Mouse (Mus musculus): ENCODE data around the gene Trp53bp2. TPM values are rescaled to one million over a fixed set of nuclear protein-coding genes. Genes with fewer than 3 reads are reported as not detected.

The Trp53bp2 gene
- polyA plus RNA-seq, 1 experiment from 2014 or later = 16.0 TPM

- peaks cover 24% of the 10 kb centered on the region for H3K36me3 ChIP-seq (ENCODE audit: control insufficient read depth, insufficient read depth, low read length)
- H3K9me3 ChIP-seq (replicated peaks; ENCODE audit: control insufficient read depth, low read length, poor library complexity, severe bottlenecking) = no peaks in the 10 kb centered on the region
- WGBS = 89% methylated on average over 14 of the region's 14 CpGs
- no peak overlapping the region for H3K4me3 ChIP-seq (ENCODE audit: low read depth, low read length)
- no peak overlapping the region for H3K27ac ChIP-seq (ENCODE audit: low read length)
- ATAC-seq = no peak
- no peak overlapping the region for H3K9ac ChIP-seq (ENCODE audit: low read depth, low read length)
- H3K4me1 ChIP-seq (ENCODE audit: control insufficient read depth, insufficient read depth, low read length) = no peaks in the 10 kb centered on the region
- no peaks in the 10 kb centered on the region for H3K27me3 ChIP-seq (ENCODE audit: control insufficient read depth, insufficient read depth, low read depth, low read length)
- no peak overlapping the region for H3K4me2 ChIP-seq (ENCODE audit: low read length)
Measured at GRCm38 (mm10) chr1:182482991-182483909, 74.3 kb downstream of the Trp53bp2 start.

- ATAC-seq = no peak
- H3K27me3 ChIP-seq (ENCODE audit: control insufficient read depth, insufficient read depth, low read depth, low read length) = no peaks in the 10 kb centered on the region
- WGBS = 89% methylated on average over 12 of the region's 12 CpGs
- no peaks in the 10 kb centered on the region for H3K4me1 ChIP-seq (ENCODE audit: control insufficient read depth, insufficient read depth, low read length)
- H3K4me3 ChIP-seq (ENCODE audit: low read depth, low read length) = no peak overlapping the region
- H3K9me3 ChIP-seq (replicated peaks; ENCODE audit: control insufficient read depth, low read length, poor library complexity, severe bottlenecking) = no peaks in the 10 kb centered on the region
- H3K27ac ChIP-seq (ENCODE audit: low read length) = no peak overlapping the region
- H3K36me3 ChIP-seq (ENCODE audit: control insufficient read depth, insufficient read depth, low read length) = peaks cover 24% of the 10 kb centered on the region
- no peak overlapping the region for H3K4me2 ChIP-seq (ENCODE audit: low read length)
- no peak overlapping the region for H3K9ac ChIP-seq (ENCODE audit: low read depth, low read length)
Measured at GRCm38 (mm10) chr1:182483910-182484274, 74.9 kb downstream of the Trp53bp2 start.

DNA sequence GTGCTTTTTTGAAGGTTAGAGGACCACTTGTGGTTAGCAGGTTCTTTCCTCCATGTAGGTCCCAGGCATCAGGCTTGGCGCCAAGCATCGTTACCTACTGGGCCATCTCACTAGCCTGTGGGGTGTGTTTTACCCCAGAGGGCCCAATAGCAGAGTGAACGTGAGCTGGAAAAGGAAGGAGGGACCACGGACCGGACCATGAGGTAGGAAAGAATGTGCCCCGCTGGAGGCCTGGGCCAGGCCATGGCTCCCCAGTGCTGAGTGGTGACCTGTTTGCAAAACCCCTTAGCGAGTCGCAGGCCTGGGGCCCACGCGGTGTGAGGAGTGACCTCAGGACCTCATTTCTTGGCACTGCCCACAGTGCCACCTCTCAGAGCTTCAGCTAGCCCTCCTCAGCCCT lies 79.5 kb downstream of the Trp53bp2 start:
- Histone ChIP-seq H3K9me3 (replicated peaks; ENCODE audit: control insufficient read depth, low read length, poor library complexity, severe bottlenecking) (no peaks in the 10 kb centered on the region), H3K4me3 (ENCODE audit: low read depth, low read length) (no peak overlapping the region), H3K9ac (ENCODE audit: low read depth, low read length) (no peak overlapping the region), H3K36me3 (ENCODE audit: control insufficient read depth, insufficient read depth, low read length) (peaks cover 22% of the 10 kb centered on the region), H3K4me1 (ENCODE audit: control insufficient read depth, insufficient read depth, low read length) (peaks cover 3% of the 10 kb centered on the region; the same call in 1 of the 2 replicates), H3K4me2 (ENCODE audit: low read length) (no peak overlapping the region), H3K27me3 (ENCODE audit: control insufficient read depth, insufficient read depth, low read depth, low read length) (no peaks in the 10 kb centered on the region), H3K27ac (ENCODE audit: low read length) (no peak overlapping the region)
- WGBS = 93% methylated on average over 10 of the region's 10 CpGs
- 0 out of 2 replicates have a peak, but pooled peaks have one; percentile 33 for ATAC-seq

- Histone ChIP-seq H3K27ac (ENCODE audit: low read length) (peak overlapping the region; percentile 60), H3K4me1 (ENCODE audit: control insufficient read depth, insufficient read depth, low read length) (peaks cover 5% of the 10 kb centered on the region; the same call in 1 of the 2 replicates), H3K4me2 (ENCODE audit: low read length) (peak overlapping the region; percentile 54), H3K9me3 (replicated peaks; ENCODE audit: control insufficient read depth, low read length, poor library complexity, severe bottlenecking) (no peaks in the 10 kb centered on the region), H3K4me3 (ENCODE audit: low read depth, low read length) (peak overlapping the region; percentile 20; the same call in 1 of the 2 replicates), H3K9ac (ENCODE audit: low read depth, low read length) (peak overlapping the region; percentile 44; the same call in 1 of the 2 replicates), H3K27me3 (ENCODE audit: control insufficient read depth, insufficient read depth, low read depth, low read length) (no peaks in the 10 kb centered on the region), H3K36me3 (ENCODE audit: control insufficient read depth, insufficient read depth, low read length) (peaks cover 22% of the 10 kb centered on the region)
- WGBS = 10% methylated on average over 21 of the region's 21 CpGs
- peak; percentile 95 for ATAC-seq
Measured at GRCm38 (mm10) chr1:182489803-182490452, 81.0 kb downstream of the Trp53bp2 start.

DNA sequence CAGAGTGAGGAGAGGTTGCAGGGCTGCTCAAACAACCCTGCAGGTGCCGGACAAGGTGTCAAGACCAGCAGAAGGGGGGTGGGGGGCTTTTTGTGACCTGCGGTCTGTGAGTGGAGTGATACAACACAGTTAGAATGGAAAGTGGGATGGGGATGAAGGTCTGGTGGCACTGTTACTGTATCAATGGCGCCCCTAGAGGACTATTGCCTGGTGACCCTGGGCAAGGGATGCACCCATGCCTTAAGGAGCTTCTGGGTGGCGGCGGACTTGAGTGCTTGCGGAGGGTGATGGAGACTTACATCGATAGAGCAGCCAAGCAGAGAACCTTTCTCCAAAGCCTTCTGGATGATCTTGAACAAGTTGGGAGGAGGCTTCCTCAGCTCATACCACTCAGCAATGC lies 81.6 kb downstream of the Trp53bp2 start:
- H3K4me3 ChIP-seq (ENCODE audit: low read depth, low read length) = no peak overlapping the region
- no peaks in the 10 kb centered on the region for H3K27me3 ChIP-seq (ENCODE audit: control insufficient read depth, insufficient read depth, low read depth, low read length)
- no peak overlapping the region for H3K9ac ChIP-seq (ENCODE audit: low read depth, low read length)
- ATAC-seq = no peak
- WGBS = 80% methylated on average over 7 of the region's 7 CpGs
- peak overlapping the region; percentile 60 for H3K27ac ChIP-seq (ENCODE audit: low read length)
- no peaks in the 10 kb centered on the region for H3K9me3 ChIP-seq (replicated peaks; ENCODE audit: control insufficient read depth, low read length, poor library complexity, severe bottlenecking)
- peaks cover 5% of the 10 kb centered on the region; the same call in 1 of the 2 replicates for H3K4me1 ChIP-seq (ENCODE audit: control insufficient read depth, insufficient read depth, low read length)
- H3K4me2 ChIP-seq (ENCODE audit: low read length) = no peak overlapping the region; the same call in 1 of the 2 replicates
- H3K36me3 ChIP-seq (ENCODE audit: control insufficient read depth, insufficient read depth, low read length) = peaks cover 17% of the 10 kb centered on the region

DNA sequence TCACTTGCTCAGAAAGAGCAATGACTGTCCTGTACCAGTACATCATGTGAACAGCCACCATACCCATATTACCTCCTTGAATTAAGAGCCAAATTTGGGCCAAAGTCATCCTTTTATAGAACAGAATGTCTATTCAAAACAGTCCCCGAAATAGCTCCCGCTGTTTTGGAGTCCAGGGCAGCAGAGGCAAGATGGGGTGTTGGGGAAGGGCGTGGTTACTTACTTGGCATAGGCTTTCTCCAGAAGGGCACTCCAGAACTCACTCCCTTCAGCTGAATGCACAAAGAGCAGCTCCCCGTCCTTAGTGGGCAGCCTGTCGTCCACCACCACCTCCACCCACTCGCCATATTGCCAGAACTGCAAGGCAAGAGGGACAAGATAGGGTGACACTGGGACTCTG lies 82.9 kb downstream of the Trp53bp2 start:
- WGBS = 88% methylated on average over 6 of the region's 6 CpGs
- no peaks in the 10 kb centered on the region for H3K9me3 ChIP-seq (replicated peaks; ENCODE audit: control insufficient read depth, low read length, poor library complexity, severe bottlenecking)
- H3K4me3 ChIP-seq (ENCODE audit: low read depth, low read length) = no peak overlapping the region
- peaks cover 5% of the 10 kb centered on the region; the same call in 1 of the 2 replicates for H3K4me1 ChIP-seq (ENCODE audit: control insufficient read depth, insufficient read depth, low read length)
- ATAC-seq = no peak
- peaks cover 10% of the 10 kb centered on the region for H3K36me3 ChIP-seq (ENCODE audit: control insufficient read depth, insufficient read depth, low read length)
- H3K27ac ChIP-seq (ENCODE audit: low read length) = no peak overlapping the region
- H3K4me2 ChIP-seq (ENCODE audit: low read length) = no peak overlapping the region
- no peaks in the 10 kb centered on the region for H3K27me3 ChIP-seq (ENCODE audit: control insufficient read depth, insufficient read depth, low read depth, low read length)
- no peak overlapping the region for H3K9ac ChIP-seq (ENCODE audit: low read depth, low read length)

DNA sequence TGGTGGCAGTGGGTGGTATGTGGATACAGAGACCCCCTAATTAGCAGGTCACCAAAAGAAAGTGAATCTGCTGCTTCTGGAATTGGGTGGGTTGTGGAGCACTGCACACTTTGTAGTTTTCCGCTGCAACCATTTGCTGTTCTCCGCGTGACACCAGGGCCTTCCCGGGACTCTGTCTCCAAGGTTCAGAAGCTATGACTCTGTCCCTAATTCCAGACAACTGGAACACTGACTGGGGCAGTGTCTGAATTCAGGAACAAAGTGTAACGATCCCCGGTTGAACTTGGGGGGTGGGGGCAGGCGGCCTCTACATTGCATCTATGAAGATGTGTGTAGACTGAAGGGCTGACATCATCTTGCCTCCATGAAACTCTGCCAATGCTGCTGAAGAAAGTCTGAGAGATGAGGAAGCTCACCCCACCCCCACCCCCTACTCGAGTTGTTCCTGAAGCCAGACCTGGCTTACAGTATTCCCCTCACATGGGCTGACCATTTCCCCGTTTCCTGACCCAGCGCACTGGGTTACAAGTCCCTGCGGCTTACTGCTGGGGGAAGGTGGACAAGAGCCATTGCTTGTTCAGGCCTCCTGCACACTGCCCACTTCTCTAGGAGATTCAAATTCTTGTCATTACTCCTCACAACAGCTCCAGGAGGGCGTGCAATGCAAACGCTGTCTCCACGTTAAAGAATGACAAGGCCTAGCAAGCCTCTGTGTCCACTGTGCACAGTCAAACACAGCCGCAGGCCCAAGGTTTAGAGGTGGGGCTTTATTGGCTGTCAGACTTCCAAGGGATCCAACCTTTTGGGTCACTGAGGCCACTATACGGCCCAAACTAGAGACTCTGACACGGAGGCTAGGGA lies 85.5 kb downstream of the Trp53bp2 start:
- WGBS = 77% methylated on average over 17 of the region's 17 CpGs
- H3K4me3 ChIP-seq (ENCODE audit: low read depth, low read length) = no peak overlapping the region
- H3K9me3 ChIP-seq (replicated peaks; ENCODE audit: control insufficient read depth, low read length, poor library complexity, severe bottlenecking) = no peaks in the 10 kb centered on the region
- no peak for ATAC-seq
- no peak overlapping the region for H3K27ac ChIP-seq (ENCODE audit: low read length)
- peaks cover 5% of the 10 kb centered on the region; the same call in 1 of the 2 replicates for H3K4me1 ChIP-seq (ENCODE audit: control insufficient read depth, insufficient read depth, low read length)
- no peak overlapping the region for H3K4me2 ChIP-seq (ENCODE audit: low read length)
- H3K9ac ChIP-seq (ENCODE audit: low read depth, low read length) = no peak overlapping the region
- no peaks in the 10 kb centered on the region for H3K27me3 ChIP-seq (ENCODE audit: control insufficient read depth, insufficient read depth, low read depth, low read length)
- H3K36me3 ChIP-seq (ENCODE audit: control insufficient read depth, insufficient read depth, low read length) = no peaks in the 10 kb centered on the region

- 49% methylated on average over 6 of the region's 6 CpGs for WGBS
- Histone ChIP-seq H3K27me3 (ENCODE audit: control insufficient read depth, insufficient read depth, low read depth, low read length) (no peaks in the 10 kb centered on the region), H3K4me3 (ENCODE audit: low read depth, low read length) (no peak overlapping the region), H3K36me3 (ENCODE audit: control insufficient read depth, insufficient read depth, low read length) (no peaks in the 10 kb centered on the region), H3K27ac (ENCODE audit: low read length) (no peak overlapping the region), H3K4me2 (ENCODE audit: low read length) (no peak overlapping the region), H3K9ac (ENCODE audit: low read depth, low read length) (no peak overlapping the region), H3K9me3 (replicated peaks; ENCODE audit: control insufficient read depth, low read length, poor library complexity, severe bottlenecking) (no peaks in the 10 kb centered on the region), H3K4me1 (ENCODE audit: control insufficient read depth, insufficient read depth, low read length) (0 out of 2 replicates have a peak, but pooled peaks cover 2% of the 10 kb centered on the region)
- no peak for ATAC-seq
Measured at GRCm38 (mm10) chr1:182496685-182497084, 87.7 kb downstream of the Trp53bp2 start.

Measured in midbrain, embryonic 16.5 days (tissue).